Mouse (Mus musculus) gastrocnemius, postnatal 4 days (tissue): ENCODE measurements around the gene Mcts1. TPM values are rescaled to one million over a fixed set of nuclear protein-coding genes. Genes with fewer than 3 reads are reported as not detected.

ENCODE experiments used
- DNase-seq, 2 experiments: peaks; one replicate each; pipeline ENCODE4 v3.0.0; 2021 to 2022; ENCODE audit warnings: low spot score in 2 of 2, mixed read lengths in 2 of 2
- total RNA-seq, 2 experiments: library from RNA; stranded (reverse); gene quantifications; 2 replicates each; pipeline ENCODE4 v1.2.3; 2021

Mcts1 gene
- total RNA-seq, 2 experiments from 2014 or later, result 38.4 to 45.0 TPM

- DNase-seq, result no peak
Measured at GRCm38 (mm10) chrX:38653181-38653580, 52.8 kb downstream of the Mcts1 start.

GRCm38 (mm10) chrX:38654681-38655080 lies 54.3 kb downstream of the Mcts1 start:
- DNase-seq, result no peak

GRCm38 (mm10) chrX:38656206-38656883 lies 56.0 kb downstream of the Mcts1 start:
- DNase-seq, result no peak

Other genes with a start within 250 kb of the Mcts1 start
- gene Lamp2, start 144.1 kb upstream of the Mcts1 start, total RNA-seq, result 100 to 1,000 TPM; 110 to 117 TPM
- 10 to 100 TPM; 19.8 to 21.2 TPM for gene Cul4b, start 24.4 kb upstream of the Mcts1 start, total RNA-seq
- gene C1galt1c1, start 34.5 kb downstream of the Mcts1 start, total RNA-seq, result 10 to 100 TPM; 14.5 to 14.6 TPM
- gene 6030498E09Rik, start 172.1 kb downstream of the Mcts1 start, total RNA-seq, result not detected